Mouse (Mus musculus) stomach, postnatal 0 days (tissue): Measurements from ENCODE around the gene Mad2l2. TPM values are rescaled to one million over a fixed set of nuclear protein-coding genes. Genes with fewer than 3 reads are reported as not detected.
A peak's percentile ranks its signal among the peaks of the same experiment; 100 is the strongest.

Experiments used
- ATAC-seq: fragments of 200-750 bp; cut with Nextera tagmentation; 2 replicates; pipeline ENCODE4 v1.8.0; 2017; ENCODE audit not compliant: low FRiP score, low TSS enrichment
- DNase-seq: peaks from one replicate; pipeline ENCODE4 v3.0.0-alpha.2; 2016; ENCODE audit warnings: low spot score
- H3K27ac ChIP-seq: fragments of 300-500 bp; sonication (generic); replicated peaks from 2 replicates; pipeline ENCODE4 v1.5.1; 2014; ENCODE audit warnings: mild to moderate bottlenecking, control low read depth
- H3K27me3 ChIP-seq: fragments of 300-500 bp; sonication (generic); 2 replicates; pipeline ENCODE4 v1.6.1; 2014; ENCODE audit warnings: low read length; ENCODE audit not compliant: control insufficient read depth, insufficient read depth
- H3K36me3 ChIP-seq: fragments of 300-500 bp; sonication (generic); 2 replicates; pipeline ENCODE4 v1.6.1; 2014; ENCODE audit warnings: low read length, mixed read lengths; ENCODE audit not compliant: control insufficient read depth, insufficient read depth
- H3K4me1 ChIP-seq: fragments of 300-500 bp; sonication (generic); replicated peaks from 2 replicates; pipeline ENCODE4 v1.6.1; 2014; ENCODE audit warnings: antibody characterized with exemption; ENCODE audit not compliant: control insufficient read depth, insufficient read depth
- H3K4me2 ChIP-seq: fragments of 300-500 bp; sonication (generic); replicated peaks from 2 replicates; pipeline ENCODE4 v1.6.1; 2014; ENCODE audit warnings: low read depth, mild to moderate bottlenecking, control low read depth, moderate library complexity
- H3K4me3 ChIP-seq: fragments of 300-500 bp; sonication (generic); 2 replicates; pipeline ENCODE4 v1.5.1; 2014; ENCODE audit warnings: low read depth, low read length, control low read depth
- H3K9ac ChIP-seq: fragments of 300-500 bp; sonication (generic); 2 replicates; pipeline ENCODE4 v1.6.1; 2014; ENCODE audit warnings: mild to moderate bottlenecking, low read length, control low read depth, mixed read lengths
- H3K9me3 ChIP-seq: fragments of 300-500 bp; sonication (generic); 2 replicates; pipeline ENCODE4 v1.6.1; 2016; ENCODE audit warnings: low read length; ENCODE audit not compliant: control insufficient read depth
- CTCF ChIP-seq: IDR thresholded peaks from 2 replicates; pipeline ENCODE4 v1.5.1; 2016; ENCODE audit warnings: antibody characterized with exemption, low read depth, mild to moderate bottlenecking, moderate library complexity
- EP300 ChIP-seq: optimal IDR thresholded peaks from 2 replicates; pipeline ENCODE3; 2016; ENCODE audit warnings: antibody characterized with exemption
- WGBS: fragments of 180-500 bp; shearing (Covaris S2); extraction: QIAGEN DNeasy Blood & Tissue Kit; methylation state at CpG from one replicate; pipeline ENCODE4 v1.1.7; 2014; 5-methylcytosine and 5-hydroxymethylcytosine counted together
- polyA plus RNA-seq: library from polyadenylated mRNA; unstranded; fragments of >200 nt; fragmentation: Nextera tagmentation; extraction: Ambion mirVana; gene quantifications from 2 replicates; pipeline ENCODE4 v1.2.1, GENCODE M21; 2015

Gene Mad2l2
- polyA plus RNA-seq, 1 experiment from 2014 or later: 25.0 TPM

- H3K36me3 ChIP-seq: no peaks in the 10 kb centered on the region
- 1% methylated on average over 63 of the region's 87 CpGs for WGBS
- peak; percentile 66 for DNase-seq
- peaks cover 15% of the 10 kb centered on the region for H3K27me3 ChIP-seq
- H3K27ac ChIP-seq: no peak within 1 kb of the TSS
- no peaks in the 10 kb centered on the region; the same call in 1 of the 2 replicates for H3K4me1 ChIP-seq
- H3K9me3 ChIP-seq: no peaks in the 10 kb centered on the region
- peak within 1 kb of the TSS; percentile 27; the same call in 1 of the 2 replicates for H3K9ac ChIP-seq
- TF ChIP-seq EP300: no peak
- TF ChIP-seq CTCF: no peak
- H3K4me2 ChIP-seq: peak within 1 kb of the TSS; percentile 92
- H3K4me3 ChIP-seq: peak within 1 kb of the TSS; percentile 53
- ATAC-seq: peak; percentile 78
Observed at GRCm38 (mm10) chr4:148130561-148131413, 603 bp downstream of the Mad2l2 start, which contains the start of gene Draxin. TSS of gene Draxin (minus strand) at chr4:148130698.

GRCm38 (mm10) chr4:148131497-148132081 lies 1.4 kb downstream of the Mad2l2 start:
- Histone ChIP-seq H3K4me1 (no peaks in the 10 kb centered on the region; the same call in 1 of the 2 replicates), H3K4me3 (no peak overlapping the region), H3K27ac (no peak overlapping the region), H3K9me3 (no peaks in the 10 kb centered on the region), H3K36me3 (no peaks in the 10 kb centered on the region), H3K27me3 (peaks cover 15% of the 10 kb centered on the region), H3K4me2 (peak overlapping the region; percentile 92; the same call in 1 of the 2 replicates), H3K9ac (no peak overlapping the region)
- WGBS: 3% methylated on average over 21 of the region's 21 CpGs
- 0 out of 2 replicates have a peak, but pooled peaks have one; percentile 17 for ATAC-seq
- no peak for TF ChIP-seq EP300
- no peak for TF ChIP-seq CTCF
- DNase-seq: no peak

- no peak overlapping the region for H3K27ac ChIP-seq
- no peak overlapping the region for H3K4me3 ChIP-seq
- no peak overlapping the region for H3K9ac ChIP-seq
- H3K4me1 ChIP-seq: no peaks in the 10 kb centered on the region; the same call in 1 of the 2 replicates
- H3K9me3 ChIP-seq: no peaks in the 10 kb centered on the region
- WGBS: 69% methylated on average over 8 of the region's 8 CpGs
- TF ChIP-seq CTCF (no peak), EP300 (no peak)
- H3K27me3 ChIP-seq: peaks cover 11% of the 10 kb centered on the region
- DNase-seq: no peak
- no peak for ATAC-seq
- no peak overlapping the region for H3K4me2 ChIP-seq
- no peaks in the 10 kb centered on the region for H3K36me3 ChIP-seq
Observed at GRCm38 (mm10) chr4:148134988-148135387, 4.8 kb downstream of the Mad2l2 start.

- TF ChIP-seq EP300 (no peak), CTCF (no peak)
- 67% methylated on average over 8 of the region's 8 CpGs for WGBS
- Histone ChIP-seq H3K4me2 (no peak overlapping the region), H3K27me3 (no peaks in the 10 kb centered on the region), H3K9me3 (no peaks in the 10 kb centered on the region), H3K36me3 (no peaks in the 10 kb centered on the region), H3K27ac (no peak overlapping the region), H3K9ac (no peak overlapping the region), H3K4me3 (no peak overlapping the region), H3K4me1 (no peaks in the 10 kb centered on the region; the same call in 1 of the 2 replicates)
- DNase-seq (no peak), ATAC-seq (no peak)
Observed at GRCm38 (mm10) chr4:148137503-148137902, 7.3 kb downstream of the Mad2l2 start.

GRCm38 (mm10) chr4:148139767-148140097 lies 9.5 kb downstream of the Mad2l2 start:
- peak overlapping the region; percentile 84 for H3K27ac ChIP-seq
- H3K36me3 ChIP-seq: no peaks in the 10 kb centered on the region
- peak overlapping the region; percentile 95 for H3K4me2 ChIP-seq
- H3K9me3 ChIP-seq: no peaks in the 10 kb centered on the region
- ATAC-seq (no peak), DNase-seq (no peak)
- WGBS: under 1% methylated on average over 12 of the region's 12 CpGs
- H3K9ac ChIP-seq: peak overlapping the region; percentile 77
- no peaks in the 10 kb centered on the region; the same call in 1 of the 2 replicates for H3K4me1 ChIP-seq
- peak overlapping the region; percentile 74 for H3K4me3 ChIP-seq
- no peaks in the 10 kb centered on the region for H3K27me3 ChIP-seq
- no peak for TF ChIP-seq CTCF
- no peak for TF ChIP-seq EP300
